Mouse (Mus musculus) midbrain, embryonic 16.5 days (tissue): ENCODE data around the gene Clstn1. TPM values are rescaled to one million over a fixed set of nuclear protein-coding genes. Genes with fewer than 3 reads are reported as not detected.

Experiments
- ATAC-seq: fragments of 200-750 bp; cut with Nextera tagmentation; 2 replicates; pipeline ENCODE4 v1.8.0; 2017; ENCODE audit warnings: moderate TSS enrichment
- H3K27ac ChIP-seq: fragments of 300-500 bp; sonication (generic); 2 replicates; pipeline ENCODE4 v1.5.1; 2014; ENCODE audit warnings: mild to moderate bottlenecking, low read length, mixed read lengths
- H3K27me3 ChIP-seq: fragments of 300-500 bp; sonication (generic); 2 replicates; pipeline ENCODE4 v1.6.1; 2014; ENCODE audit warnings: low read depth, low read length, mixed read lengths; ENCODE audit not compliant: control insufficient read depth, insufficient read depth
- H3K36me3 ChIP-seq: fragments of 300-500 bp; sonication (generic); 2 replicates; pipeline ENCODE4 v1.6.1; 2014; ENCODE audit warnings: mild to moderate bottlenecking, low read length, moderate library complexity, mixed read lengths; ENCODE audit not compliant: control insufficient read depth, insufficient read depth
- H3K4me1 ChIP-seq: fragments of 300-500 bp; sonication (generic); 2 replicates; pipeline ENCODE4 v1.6.1; 2014; ENCODE audit warnings: mild to moderate bottlenecking, low read length, mixed read lengths; ENCODE audit not compliant: control insufficient read depth, insufficient read depth
- H3K4me2 ChIP-seq: fragments of 300-500 bp; sonication (generic); 2 replicates; pipeline ENCODE4 v1.6.1; 2014; ENCODE audit warnings: mild to moderate bottlenecking, low read length, mixed read lengths
- H3K4me3 ChIP-seq: fragments of 300-500 bp; sonication (generic); 2 replicates; pipeline ENCODE4 v1.5.1; 2014; ENCODE audit warnings: low read depth, mild to moderate bottlenecking, low read length, moderate library complexity, mixed read lengths
- H3K9ac ChIP-seq: fragments of 300-500 bp; sonication (generic); 2 replicates; pipeline ENCODE4 v1.6.1; 2014; ENCODE audit warnings: low read depth, low read length, mixed read lengths
- H3K9me3 ChIP-seq: fragments of 300-500 bp; sonication (generic); replicated peaks from 2 replicates; pipeline ENCODE4 v1.6.1; 2014; ENCODE audit warnings: mild to moderate bottlenecking, low read length, mixed read lengths; ENCODE audit not compliant: control insufficient read depth, poor library complexity, severe bottlenecking
- WGBS: fragments of 180-500 bp; shearing (Covaris S2); extraction: QIAGEN DNeasy Blood & Tissue Kit; methylation state at CpG from one replicate; pipeline ENCODE4 v1.1.7; 2014; 5-methylcytosine and 5-hydroxymethylcytosine counted together
- polyA plus RNA-seq: library from polyadenylated mRNA; unstranded; fragments of >200 nt; fragmentation: Nextera tagmentation; extraction: Ambion mirVana; gene quantifications from 2 replicates; pipeline ENCODE4 v1.2.1, GENCODE M21; 2015

Gene Clstn1
- polyA plus RNA-seq, 1 experiment from 2014 or later, result 80.2 TPM

GRCm38 (mm10) chr4:149561986-149562904 is 24.0 kb upstream of the Clstn1 start:
- peaks cover 3% of the 10 kb centered on the region; the same call in 1 of the 2 replicates for H3K9me3 ChIP-seq
- H3K9ac ChIP-seq, result peak overlapping the region; percentile 35; the same call in 1 of the 2 replicates
- H3K27me3 ChIP-seq, result no peaks in the 10 kb centered on the region
- H3K27ac ChIP-seq, result peak overlapping the region; percentile 75
- peaks cover 17% of the 10 kb centered on the region for H3K4me1 ChIP-seq
- H3K4me2 ChIP-seq, result peak overlapping the region; percentile 17
- WGBS, result 53% methylated on average over 21 of the region's 21 CpGs
- ATAC-seq, result peak; percentile 43
- peaks cover 4% of the 10 kb centered on the region; the same call in 1 of the 2 replicates for H3K36me3 ChIP-seq
- H3K4me3 ChIP-seq, result no peak overlapping the region

GRCm38 (mm10) chr4:149562905-149563347 is 23.3 kb upstream of the Clstn1 start:
- 16% methylated on average over 7 of the region's 7 CpGs for WGBS
- Histone ChIP-seq H3K4me1 (peaks cover 20% of the 10 kb centered on the region), H3K27ac (peak overlapping the region; percentile 75), H3K9me3 (peaks cover 3% of the 10 kb centered on the region; the same call in 1 of the 2 replicates), H3K36me3 (peaks cover 4% of the 10 kb centered on the region; the same call in 1 of the 2 replicates), H3K4me3 (no peak overlapping the region), H3K4me2 (peak overlapping the region; percentile 17), H3K9ac (peak overlapping the region; percentile 35; the same call in 1 of the 2 replicates), H3K27me3 (no peaks in the 10 kb centered on the region)
- ATAC-seq, result peak; percentile 22; the same call in 1 of the 2 replicates

GRCm38 (mm10) chr4:149563941-149564361 is 22.3 kb upstream of the Clstn1 start:
- H3K27me3 ChIP-seq, result no peaks in the 10 kb centered on the region
- H3K9ac ChIP-seq, result no peak overlapping the region
- peaks cover 3% of the 10 kb centered on the region; the same call in 1 of the 2 replicates for H3K9me3 ChIP-seq
- H3K4me3 ChIP-seq, result no peak overlapping the region
- H3K27ac ChIP-seq, result peak overlapping the region; percentile 50; the same call in 1 of the 2 replicates
- H3K4me1 ChIP-seq, result peaks cover 20% of the 10 kb centered on the region
- H3K4me2 ChIP-seq, result peak overlapping the region; percentile 26; the same call in 1 of the 2 replicates
- no peak for ATAC-seq
- H3K36me3 ChIP-seq, result peaks cover 4% of the 10 kb centered on the region; the same call in 1 of the 2 replicates
- WGBS, result 81% methylated on average over 10 of the region's 10 CpGs

GRCm38 (mm10) chr4:149564452-149565407 is 21.5 kb upstream of the Clstn1 start:
- peak overlapping the region; percentile 43 for H3K4me2 ChIP-seq
- H3K9ac ChIP-seq, result peak overlapping the region; percentile 23; the same call in 1 of the 2 replicates
- WGBS, result 41% methylated on average over 20 of the region's 20 CpGs
- H3K4me3 ChIP-seq, result no peak overlapping the region
- peak overlapping the region; percentile 83 for H3K27ac ChIP-seq
- ATAC-seq, result peak; percentile 68
- H3K9me3 ChIP-seq, result peaks cover 3% of the 10 kb centered on the region; the same call in 1 of the 2 replicates
- no peaks in the 10 kb centered on the region for H3K27me3 ChIP-seq
- peaks cover 4% of the 10 kb centered on the region; the same call in 1 of the 2 replicates for H3K36me3 ChIP-seq
- peaks cover 20% of the 10 kb centered on the region for H3K4me1 ChIP-seq

GRCm38 (mm10) chr4:149567432-149568026 is 18.7 kb upstream of the Clstn1 start:
- no peaks in the 10 kb centered on the region for H3K36me3 ChIP-seq
- no peaks in the 10 kb centered on the region for H3K9me3 ChIP-seq
- no peaks in the 10 kb centered on the region for H3K27me3 ChIP-seq
- H3K27ac ChIP-seq, result no peak overlapping the region
- no peak for ATAC-seq
- 12% methylated on average over 8 of the region's 8 CpGs for WGBS
- no peak overlapping the region for H3K9ac ChIP-seq
- no peak overlapping the region for H3K4me3 ChIP-seq
- H3K4me2 ChIP-seq, result no peak overlapping the region
- peaks cover 17% of the 10 kb centered on the region for H3K4me1 ChIP-seq

GRCm38 (mm10) chr4:149568622-149569021 is 17.6 kb upstream of the Clstn1 start:
- Histone ChIP-seq H3K4me3 (no peak overlapping the region), H3K27ac (no peak overlapping the region), H3K9ac (no peak overlapping the region), H3K4me1 (peaks cover 11% of the 10 kb centered on the region), H3K4me2 (no peak overlapping the region), H3K27me3 (no peaks in the 10 kb centered on the region), H3K9me3 (no peaks in the 10 kb centered on the region), H3K36me3 (no peaks in the 10 kb centered on the region)
- no peak for ATAC-seq
- 74% methylated on average over 6 of the region's 6 CpGs for WGBS

- 82% methylated on average over 6 of the region's 6 CpGs for WGBS
- no peak for ATAC-seq
Observed at GRCm38 (mm10) chr4:149569781-149570497, 16.3 kb upstream of the Clstn1 start.

GRCm38 (mm10) chr4:149570498-149570863 is 15.8 kb upstream of the Clstn1 start:
- Histone ChIP-seq H3K4me2 (no peak overlapping the region), H3K4me3 (no peak overlapping the region), H3K9me3 (no peaks in the 10 kb centered on the region), H3K27ac (no peak overlapping the region), H3K27me3 (no peaks in the 10 kb centered on the region), H3K4me1 (peaks cover 3% of the 10 kb centered on the region), H3K9ac (no peak overlapping the region), H3K36me3 (no peaks in the 10 kb centered on the region)
- 73% methylated on average over 4 of the region's 4 CpGs for WGBS
- ATAC-seq, result no peak

More at GRCm38 (mm10) chr4:149569781-149570497, 16.3 kb upstream of the Clstn1 start:
- no peaks in the 10 kb centered on the region for H3K36me3 ChIP-seq
- no peaks in the 10 kb centered on the region for H3K27me3 ChIP-seq
- no peaks in the 10 kb centered on the region for H3K9me3 ChIP-seq
- H3K27ac ChIP-seq, result no peak overlapping the region
- no peak overlapping the region for H3K9ac ChIP-seq
- no peak overlapping the region for H3K4me2 ChIP-seq
- no peak overlapping the region for H3K4me3 ChIP-seq
- H3K4me1 ChIP-seq, result peaks cover 8% of the 10 kb centered on the region
